Mouse (Mus musculus): ENCODE measurements around the gene Zfhx3.

Gene Zfhx3

DNA sequence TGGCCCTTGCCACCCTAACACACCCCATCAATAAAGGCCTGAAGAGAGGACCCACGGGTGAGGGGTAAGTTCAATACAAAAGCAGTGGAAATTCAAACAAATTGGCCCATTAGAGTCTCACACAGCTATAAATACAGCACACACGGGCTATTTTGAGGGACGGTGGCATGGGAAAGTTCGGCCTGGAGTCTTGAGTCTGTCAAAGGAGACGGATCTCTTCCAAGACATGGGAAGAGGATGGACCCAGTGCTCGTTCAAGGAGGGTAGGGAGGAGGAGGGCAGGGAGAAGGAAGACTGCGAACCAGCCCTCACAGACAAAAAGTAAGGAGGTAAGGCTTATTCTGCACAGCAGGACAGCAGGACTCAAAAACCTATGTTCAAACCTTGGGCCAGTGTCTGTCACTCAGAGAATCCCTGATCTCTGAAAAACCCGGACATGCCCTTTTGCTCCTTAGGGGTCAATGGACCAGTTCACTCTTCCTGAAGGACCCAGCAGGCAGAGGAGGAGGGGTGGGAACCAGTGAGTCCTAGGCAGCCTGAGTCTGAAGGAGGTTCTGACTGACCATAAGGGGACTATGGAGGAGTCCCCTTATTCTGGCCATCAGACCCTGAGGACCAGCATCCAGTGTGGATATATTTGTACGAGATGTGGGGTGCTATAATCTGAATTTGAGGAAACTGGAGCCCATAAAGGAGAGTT lies 652.1 kb downstream of the Zfhx3 start:
- DNase-seq (ENCODE audit: low spot score in 2 of 2), result no peak

DNA sequence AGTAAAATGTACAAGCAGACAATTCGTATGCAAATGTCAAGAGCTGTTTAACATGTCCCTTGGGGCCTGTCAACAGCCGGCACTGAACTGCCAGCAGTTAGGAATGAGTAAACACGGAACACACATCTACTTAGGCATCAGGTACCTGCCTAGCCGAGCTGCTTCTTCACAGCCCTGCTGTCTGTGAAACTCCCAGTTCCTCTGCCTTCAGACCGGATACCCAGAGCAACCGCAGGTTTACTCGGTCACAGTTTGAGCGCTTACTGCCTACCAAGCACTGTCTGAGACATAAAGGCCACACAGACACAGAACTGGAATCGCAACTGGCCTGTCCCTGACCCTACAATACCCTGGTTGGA lies 652.6 kb downstream of the Zfhx3 start:
- no peak for DNase-seq (ENCODE audit: low spot score in 2 of 2)

DNA sequence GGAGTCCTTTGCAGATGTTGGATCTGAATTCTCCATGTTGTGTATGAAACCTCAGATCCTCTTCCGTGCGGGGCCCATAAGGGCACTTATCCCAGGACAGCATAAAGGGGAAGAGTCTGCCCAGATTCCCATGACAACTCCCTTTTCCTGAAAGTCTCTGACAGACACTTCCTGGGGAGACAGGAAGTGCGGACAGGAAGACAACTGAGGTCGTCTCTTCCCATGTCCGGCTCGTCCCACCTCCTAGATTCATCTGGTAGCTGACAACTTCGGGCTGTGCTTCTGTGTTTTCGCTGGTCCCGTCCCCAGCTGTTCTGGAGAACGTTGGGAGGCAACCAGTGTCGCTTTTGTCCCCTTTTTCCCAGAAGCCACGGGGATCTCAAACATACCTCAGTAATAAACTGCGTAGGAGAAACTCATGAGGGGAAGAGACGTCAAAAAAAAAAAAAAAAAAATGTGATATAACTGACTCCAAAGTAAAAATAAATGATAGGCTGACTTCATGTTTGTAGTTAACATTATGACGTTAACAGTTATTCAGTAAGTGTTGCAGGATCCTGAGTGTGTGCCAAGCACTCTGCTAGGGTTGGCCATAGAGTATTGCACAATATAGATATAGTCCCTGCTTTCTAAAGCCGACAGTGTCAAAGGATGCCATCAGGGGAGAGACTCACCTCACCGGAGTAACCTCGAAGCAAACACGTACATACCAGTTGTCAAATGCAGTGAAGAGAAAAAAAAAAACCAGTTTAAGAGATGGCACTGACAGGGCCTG lies 653.5 kb downstream of the Zfhx3 start:
- no peak for DNase-seq (ENCODE audit: low spot score in 2 of 2)

DNA sequence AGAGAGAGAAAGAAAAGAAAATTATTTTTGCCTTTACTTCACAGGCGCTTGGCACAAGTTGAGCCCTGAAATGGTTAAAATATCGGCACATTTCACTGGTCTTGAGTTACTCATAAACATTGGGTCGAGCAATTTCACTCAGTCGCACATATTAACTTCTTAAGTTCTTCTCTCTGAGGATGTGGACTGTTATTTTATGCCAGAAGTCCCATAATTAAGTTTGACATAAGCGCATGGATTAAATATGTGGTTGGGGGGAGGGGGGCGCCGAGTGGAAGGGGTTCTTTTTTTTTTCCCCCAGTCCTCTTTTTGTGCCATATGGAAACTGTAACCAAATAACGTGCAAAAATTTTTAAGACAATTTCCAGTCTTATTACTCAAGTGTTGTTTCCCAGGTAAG lies 656.6 kb downstream of the Zfhx3 start:
- DNase-seq (ENCODE audit: low spot score in 2 of 2), result no peak

DNA sequence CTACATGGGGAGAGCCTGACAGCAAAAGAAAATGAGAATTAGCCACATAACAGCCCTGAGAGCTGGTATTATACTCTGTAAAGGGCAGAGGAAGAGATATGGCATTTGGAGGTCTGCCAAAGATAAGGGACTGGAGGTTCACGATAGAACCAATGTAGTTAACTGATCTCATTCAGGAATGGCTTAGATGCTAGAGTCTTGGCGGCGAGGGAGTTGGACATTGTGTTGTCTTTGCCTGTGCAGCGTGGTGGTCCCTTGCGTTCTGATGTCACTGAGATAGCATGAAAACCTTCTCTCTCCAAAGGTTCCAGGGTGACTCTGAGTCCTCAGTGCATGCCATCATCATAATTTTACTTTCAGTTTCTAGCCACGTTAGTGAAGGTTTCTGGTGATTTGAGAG lies 657.1 kb downstream of the Zfhx3 start:
- no peak for DNase-seq (ENCODE audit: low spot score in 2 of 2)

DNA sequence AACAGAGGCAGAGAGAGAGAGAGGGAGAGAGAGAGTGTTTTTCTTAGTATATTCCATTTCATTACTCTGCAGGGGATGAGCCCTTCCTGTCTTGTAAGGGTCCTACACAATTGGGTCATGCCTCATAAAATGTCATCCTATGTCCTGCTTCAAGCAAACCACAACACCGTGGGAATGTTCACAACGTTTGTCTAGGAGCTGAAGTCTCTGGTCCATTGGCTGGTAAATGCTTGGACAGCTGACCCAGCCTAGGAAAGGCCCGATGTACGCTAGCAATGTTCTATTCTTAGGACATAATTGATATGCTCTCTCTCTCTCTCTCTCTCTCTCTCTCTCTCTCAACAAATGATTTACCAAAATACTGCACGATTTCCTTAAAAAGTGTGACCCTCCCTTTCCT lies 666.2 kb downstream of the Zfhx3 start:
- DNase-seq (ENCODE audit: low spot score in 2 of 2), result no peak

DNA sequence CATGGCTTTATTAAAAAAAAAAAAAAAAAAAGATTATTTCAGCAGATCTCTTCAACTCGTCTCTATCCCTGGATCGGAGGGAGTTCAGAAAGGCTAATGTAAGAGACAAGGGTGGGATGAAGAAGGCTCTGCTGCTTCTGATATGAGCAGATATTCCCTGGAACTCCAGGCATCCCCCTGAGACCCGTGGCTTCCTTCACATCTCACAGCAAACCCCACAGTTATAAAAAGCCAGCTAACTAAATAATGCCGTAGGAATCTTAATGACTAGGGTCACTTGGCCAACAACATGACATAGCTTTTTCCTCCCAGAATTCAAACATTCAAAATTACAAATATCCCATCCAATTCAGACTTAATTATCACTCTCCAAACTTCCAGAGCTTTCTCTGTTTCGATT lies 666.7 kb downstream of the Zfhx3 start:
- DNase-seq (ENCODE audit: low spot score in 2 of 2), result no peak

DNA sequence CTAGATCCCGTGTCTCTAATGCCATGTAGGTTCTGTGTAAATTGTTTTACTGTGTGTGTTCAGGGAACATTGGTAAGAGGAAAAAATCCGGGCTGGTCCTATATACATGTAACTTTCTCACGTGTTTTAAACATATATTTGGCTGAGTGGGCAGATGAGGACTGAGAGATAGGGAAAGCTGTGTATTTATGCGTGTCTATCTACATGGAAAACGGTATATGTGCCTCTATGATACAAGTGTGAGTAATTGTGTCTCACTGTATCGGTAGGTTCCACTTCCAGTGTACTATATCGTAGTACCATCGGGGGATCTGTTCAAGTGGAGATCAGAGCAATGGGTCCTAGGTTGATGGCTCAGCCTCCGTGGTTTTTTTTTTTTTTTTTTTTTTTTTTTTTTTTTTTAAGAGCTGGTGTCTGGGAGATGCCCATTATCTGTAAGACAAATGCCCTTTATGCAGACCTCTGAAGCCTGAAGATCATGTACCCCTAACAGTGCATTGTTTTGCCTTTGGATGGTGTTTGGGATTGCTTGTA lies 668.8 kb downstream of the Zfhx3 start:
- DNase-seq (ENCODE audit: low spot score in 2 of 2), result no peak

DNA sequence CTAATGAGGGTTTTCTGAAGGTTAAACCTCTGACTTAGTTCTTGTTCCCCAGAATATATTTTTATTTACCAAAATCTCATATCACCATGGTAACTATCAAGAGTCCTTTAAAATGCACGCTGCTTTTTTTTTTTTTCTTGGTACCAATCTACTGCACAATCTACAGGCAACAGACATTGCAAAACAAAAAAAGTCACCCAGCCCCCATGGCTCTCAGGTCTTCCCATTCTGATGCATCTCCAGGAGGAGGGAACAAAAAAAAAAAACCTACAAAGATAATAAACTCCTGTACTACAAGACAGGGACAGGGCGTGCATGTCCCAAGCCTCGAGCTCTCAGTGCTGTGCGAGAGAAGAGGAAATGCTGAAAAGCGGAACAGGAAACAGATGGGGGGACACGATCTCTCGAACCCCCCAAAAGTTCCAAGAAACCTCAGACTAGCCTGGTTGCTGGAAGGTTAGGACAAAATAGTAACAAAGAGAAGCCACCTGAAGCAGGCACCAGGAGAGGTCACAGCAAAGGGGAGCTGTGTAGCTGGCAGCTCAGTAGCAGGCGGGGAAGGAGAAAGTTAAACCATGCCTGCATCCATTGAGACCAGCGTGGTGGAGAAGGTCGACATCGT lies 669.5 kb downstream of the Zfhx3 start:
- DNase-seq (ENCODE audit: low spot score in 2 of 2), result no peak

DNA sequence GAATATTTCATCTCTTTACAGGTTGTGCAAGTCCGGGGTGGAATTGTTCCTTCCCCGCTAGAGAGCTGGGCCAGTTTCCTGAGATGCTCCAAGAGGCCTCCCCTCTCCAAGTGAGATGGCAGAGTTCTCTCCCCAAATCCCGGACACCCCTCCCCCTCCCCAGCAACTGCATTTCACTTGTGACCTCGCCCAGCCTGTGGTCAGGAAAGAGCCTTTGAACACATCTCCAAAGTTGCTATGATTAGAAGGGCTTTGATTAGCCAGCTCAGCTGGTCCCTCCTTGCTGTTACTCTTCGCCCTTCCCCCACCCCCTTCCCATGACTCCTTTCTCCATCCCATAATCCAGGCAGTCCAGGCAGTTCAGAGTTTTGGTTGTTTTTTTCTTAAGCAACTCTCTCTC lies 670.4 kb downstream of the Zfhx3 start:
- DNase-seq (ENCODE audit: low spot score in 2 of 2), result no peak

DNA sequence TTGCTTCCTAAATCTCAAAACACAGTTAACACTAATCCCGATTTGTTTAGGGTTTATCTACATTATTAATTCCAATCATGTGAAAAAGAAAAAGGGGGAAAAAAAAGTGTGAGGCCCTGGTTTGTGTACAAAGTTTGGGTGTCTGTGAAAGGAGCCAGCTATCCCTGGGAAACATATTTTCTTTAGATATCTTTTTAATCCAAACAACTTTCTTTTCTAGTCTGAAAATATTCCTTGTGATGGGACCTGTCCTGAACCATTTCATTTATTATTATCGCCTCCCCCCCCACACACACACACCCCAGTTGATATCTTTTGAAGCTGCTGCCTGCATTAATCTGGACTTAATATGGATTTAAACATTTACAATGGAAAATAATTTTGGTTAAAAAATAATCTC lies 670.8 kb downstream of the Zfhx3 start:
- no peak for DNase-seq (ENCODE audit: low spot score in 2 of 2)

DNA sequence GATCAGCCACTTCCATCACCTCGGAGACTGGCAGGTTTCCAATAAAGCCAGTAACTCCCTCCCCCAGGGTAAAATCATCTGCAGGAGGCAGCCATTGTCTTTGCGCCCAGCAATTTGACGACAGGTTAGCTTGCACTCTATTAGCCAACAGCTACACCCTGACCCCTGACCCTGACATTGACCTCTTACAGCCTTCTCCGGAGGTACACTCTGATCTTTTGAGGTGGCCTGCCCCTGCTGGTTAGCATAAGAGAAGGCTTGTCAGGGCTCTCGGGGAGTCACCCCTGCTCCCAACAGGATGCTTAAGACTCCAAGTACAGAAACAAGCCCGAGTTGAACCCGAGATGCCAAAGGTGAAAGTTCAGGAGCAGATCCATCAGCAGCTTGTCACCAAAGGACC lies 678.9 kb downstream of the Zfhx3 start:
- no peak for DNase-seq (ENCODE audit: low spot score in 2 of 2)

DNA sequence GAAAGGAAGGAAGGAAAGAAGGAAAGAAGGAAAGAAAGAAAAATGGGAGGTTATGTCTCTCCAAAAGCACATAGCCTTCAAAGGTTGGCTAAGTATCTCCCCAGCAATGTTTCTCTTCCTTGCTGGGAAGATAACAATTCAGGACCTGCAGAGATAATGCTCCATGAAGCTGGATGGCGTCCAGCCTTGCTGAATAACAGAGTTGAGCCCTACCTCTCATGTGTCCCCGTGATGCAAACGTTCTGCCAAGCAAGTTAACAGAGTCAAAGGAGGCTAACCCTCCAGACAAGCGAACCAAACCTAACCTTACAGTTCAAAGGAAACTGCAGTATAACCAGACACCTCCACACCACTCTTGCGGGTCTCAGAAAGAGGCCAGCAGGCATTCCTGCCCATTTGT lies 681.2 kb downstream of the Zfhx3 start:
- DNase-seq (ENCODE audit: low spot score in 2 of 2), result no peak

DNA sequence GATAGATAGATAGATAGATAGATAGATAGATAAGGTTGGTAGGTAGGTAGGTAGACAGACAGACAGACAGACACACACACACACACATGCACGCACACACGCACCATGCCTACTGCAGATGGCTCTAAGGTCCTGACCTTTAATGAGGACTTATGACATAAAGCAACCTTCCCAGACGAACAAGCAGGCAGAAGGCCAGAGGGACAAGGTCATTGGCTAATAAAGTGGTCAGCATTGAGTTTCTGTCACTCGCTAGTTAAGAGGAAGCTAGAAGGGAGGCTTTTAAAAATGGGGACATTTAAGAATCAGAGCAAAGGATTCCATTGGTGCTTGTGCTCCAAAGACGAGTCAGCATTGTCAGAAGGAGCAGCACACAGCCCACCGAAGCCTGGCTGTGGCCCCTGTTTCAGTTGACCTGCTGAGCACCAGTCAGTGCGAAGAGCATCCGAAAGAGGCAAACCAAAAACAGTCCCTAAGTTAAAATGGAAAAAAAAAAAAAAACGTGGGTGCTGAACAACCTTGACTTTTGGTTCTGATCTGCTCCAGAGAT lies 683.2 kb downstream of the Zfhx3 start:
- no peak for DNase-seq (ENCODE audit: low spot score in 2 of 2)

DNA sequence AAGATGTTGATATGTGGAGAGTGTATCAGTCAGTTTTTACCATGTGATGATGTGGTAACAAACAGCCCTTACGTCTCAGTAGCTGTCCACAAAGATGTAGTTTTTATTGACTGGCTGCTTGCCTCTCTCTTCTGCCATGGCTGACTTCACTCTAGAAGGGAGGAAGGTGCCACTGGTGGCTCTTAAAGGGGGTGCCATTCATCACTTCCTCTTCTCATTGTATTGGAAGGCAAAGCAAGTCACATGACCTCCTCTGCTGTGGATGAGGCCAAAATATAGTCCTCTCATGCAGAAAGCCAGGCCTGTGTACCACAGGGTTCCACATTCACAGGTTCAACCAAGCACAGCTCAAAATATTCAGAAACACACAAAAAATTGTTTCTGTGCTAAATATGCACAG lies 688.6 kb downstream of the Zfhx3 start:
- DNase-seq (ENCODE audit: low spot score in 2 of 2), result no peak

DNA sequence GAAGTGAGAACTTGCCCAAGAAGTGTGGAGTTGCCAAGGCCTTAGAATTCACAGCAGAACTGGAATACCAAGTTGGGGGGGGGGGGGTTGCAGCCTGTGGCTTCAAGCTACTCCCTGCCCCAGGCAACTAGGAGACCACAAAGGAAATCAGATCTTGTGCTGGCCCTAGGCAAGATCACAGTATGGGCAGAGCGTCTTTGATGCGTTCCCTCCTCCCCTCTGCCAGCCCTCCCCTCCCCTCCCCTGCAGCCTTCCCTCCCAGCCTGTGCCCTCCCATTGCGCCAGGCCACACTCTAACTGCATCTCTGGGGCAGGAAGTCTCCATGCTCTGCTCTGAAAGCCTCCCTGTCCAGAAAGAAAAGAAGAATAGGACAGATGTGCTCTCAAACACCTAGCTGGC lies 691.8 kb downstream of the Zfhx3 start:
- no peak for DNase-seq (ENCODE audit: low spot score in 2 of 2)

DNA sequence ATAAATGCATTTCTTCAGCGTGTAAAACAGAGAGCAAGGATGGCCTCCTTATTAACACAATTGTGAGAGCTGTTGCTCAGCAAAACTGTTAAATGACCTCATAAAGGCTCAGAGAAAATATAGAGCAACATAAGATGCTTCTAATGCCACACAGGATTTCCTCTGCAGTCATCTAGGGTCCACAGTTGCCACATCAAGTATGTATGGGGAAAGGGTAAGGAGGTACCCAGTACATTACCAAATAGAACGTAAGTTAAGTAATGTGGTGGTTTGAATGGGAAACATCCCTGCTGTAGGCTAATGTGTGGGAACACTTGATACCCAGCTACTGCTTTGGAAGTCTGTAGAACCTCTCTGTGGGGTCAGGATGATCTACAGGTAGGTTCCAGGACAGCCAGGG lies 695.4 kb downstream of the Zfhx3 start:
- no peak for DNase-seq (ENCODE audit: low spot score in 2 of 2)

DNA sequence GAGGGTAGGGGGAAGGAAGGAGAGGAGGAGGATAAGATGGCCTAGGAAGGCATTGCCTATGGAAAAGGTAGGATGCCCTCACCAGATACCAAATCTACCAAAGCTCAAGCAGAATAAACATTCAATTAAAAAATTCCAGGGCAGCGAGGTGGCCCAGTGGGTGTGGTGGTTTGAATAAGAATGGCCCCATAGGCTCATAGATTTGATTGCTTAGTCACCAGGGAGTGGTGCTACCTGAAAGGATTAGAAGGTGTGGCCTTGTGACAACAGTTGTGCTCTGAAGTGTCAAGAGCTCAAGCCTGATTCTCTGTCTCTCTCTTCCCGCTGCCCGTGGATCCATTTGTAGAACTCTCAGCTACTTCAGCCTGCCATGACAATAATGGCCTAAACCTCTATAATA lies 703.2 kb downstream of the Zfhx3 start:
- DNase-seq (ENCODE audit: low spot score in 2 of 2), result no peak

DNA sequence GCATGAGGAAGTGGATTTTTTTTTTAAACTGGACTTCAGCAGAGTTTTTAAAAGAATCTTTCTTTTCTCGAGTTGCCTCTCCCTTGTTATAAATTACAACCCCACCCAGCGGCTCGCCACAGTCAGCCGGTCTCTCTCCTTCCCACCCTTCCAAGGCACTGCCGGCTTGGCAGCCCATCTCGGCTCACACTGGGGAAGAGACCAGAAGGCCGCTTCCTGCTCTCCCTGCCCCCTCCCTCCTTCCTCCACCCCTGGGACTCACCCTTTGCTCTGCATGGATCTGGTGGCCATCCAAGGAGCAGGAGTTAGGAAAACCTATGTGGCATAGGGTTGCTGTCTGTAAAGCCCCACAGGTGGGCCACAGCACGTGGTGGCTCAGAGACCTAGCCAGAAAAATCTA lies 705.1 kb downstream of the Zfhx3 start:
- no peak for DNase-seq (ENCODE audit: low spot score in 2 of 2)

DNA sequence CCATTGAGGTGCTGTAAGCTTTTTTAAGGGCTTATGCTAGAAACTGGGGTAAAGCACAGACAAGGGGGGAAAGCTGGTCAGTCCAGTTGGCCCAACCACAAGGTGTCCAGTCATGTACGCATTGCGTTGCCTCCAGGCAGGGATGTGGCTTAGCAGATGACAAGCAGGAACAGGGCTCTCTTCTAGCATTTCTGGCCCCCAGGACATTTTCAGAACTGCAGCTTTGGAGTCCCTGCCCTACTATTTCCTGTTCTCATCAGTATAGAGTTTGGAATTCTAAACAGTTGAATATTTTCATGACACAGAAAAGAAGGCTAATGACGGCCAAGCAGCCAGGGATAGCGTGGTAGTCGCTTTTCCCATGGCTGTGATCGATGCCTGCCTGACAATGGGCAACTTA lies 706.5 kb downstream of the Zfhx3 start:
- DNase-seq (ENCODE audit: low spot score in 2 of 2), result no peak

DNA sequence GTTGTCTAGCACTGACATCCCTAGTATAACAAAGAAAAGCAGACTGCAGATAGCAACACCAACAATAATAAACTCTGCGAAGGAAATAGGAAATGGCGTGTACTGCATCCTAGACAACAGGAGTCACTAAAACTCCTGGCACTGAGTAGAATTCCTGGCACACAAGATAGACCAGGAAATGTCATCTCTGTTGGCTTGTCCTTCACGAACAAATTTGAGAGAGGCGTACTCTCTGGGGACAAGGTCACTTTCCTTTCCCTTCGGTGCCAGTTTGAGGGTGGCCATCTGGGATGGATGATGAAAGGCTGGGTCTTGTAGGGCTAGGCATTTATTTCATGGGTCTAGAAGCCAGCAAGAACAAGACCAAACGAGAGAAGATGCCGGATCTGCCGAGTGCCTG lies 708.4 kb downstream of the Zfhx3 start:
- no peak for DNase-seq (ENCODE audit: low spot score in 2 of 2)

DNA sequence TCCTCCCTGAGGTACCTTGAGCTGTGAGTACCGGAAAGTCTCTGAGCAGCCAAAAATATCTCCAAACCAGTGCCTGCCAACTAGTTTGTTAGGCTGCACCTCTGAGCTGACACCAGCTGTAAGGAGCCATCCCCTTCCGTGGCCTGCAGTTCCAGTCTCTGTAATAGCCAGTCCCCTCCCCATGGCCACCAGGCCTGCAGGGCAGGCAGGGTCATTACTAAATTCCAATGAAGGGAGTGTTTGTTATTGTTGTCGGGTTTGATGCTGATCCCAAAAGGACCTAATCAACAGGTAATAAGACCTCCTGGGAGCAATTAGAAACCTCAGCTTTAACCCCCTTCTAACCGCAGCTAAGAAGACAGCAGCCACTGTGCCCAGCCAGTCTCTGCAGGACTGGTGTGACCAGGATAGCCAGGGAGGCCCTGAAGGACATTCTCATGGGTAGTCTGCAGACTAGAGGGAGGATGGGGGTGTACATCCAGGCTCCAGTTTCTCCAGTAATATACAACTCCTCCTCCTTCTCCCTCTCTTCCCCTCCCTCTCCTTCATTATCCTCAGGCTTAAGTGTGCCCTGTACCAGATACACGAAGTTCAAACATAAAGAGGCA lies 719.1 kb downstream of the Zfhx3 start:
- no peak for DNase-seq (ENCODE audit: low spot score in 2 of 2)

Data from right cerebral cortex, postnatal 36 days (tissue).